Mouse (Mus musculus): Measurements from ENCODE around the gene Eif4g3.
"Not testable (repeated sequence)": the region's sequence is repeated elsewhere in the genome, so short reads cannot be mapped to it uniquely, and the experiment has no call there.

GRCm38 (mm10) chr4:137979066-137979644, 13.7 kb upstream of the Eif4g3 start:
- TF ChIP-seq CTCF (IDR thresholded peaks at IDR 0.05; ENCODE audit: low read depth, low read length); POLR2AphosphoS5 (IDR thresholded peaks at IDR 0.05; ENCODE audit: insufficient replicate concordance, low read depth, low read length); TAL1 (conservative IDR thresholded peaks at IDR 0.05; ENCODE audit: low read depth, low read length): not testable (repeated sequence)
